15 mouse cellular contexts compared by ENCODE assay signal in genomic region chr1:133767994-133768393, GRCm38 (mm10). TPM values are rescaled to one million over a fixed set of nuclear protein-coding genes. Genes with fewer than 3 reads are reported as not detected.
DNase-seq lines count a peak whose midpoint lies in the region; ATAC-seq and TF ChIP-seq lines count a peak whose summit lies in the region.
"Had no signal": no experiment of that assay in that cellular context is flagged by ENCODE, and none has a peak within 500 bp of the region (broad histone marks: within the 10 kb centered on the region; RNA-seq: fewer than 3 reads in every experiment).

No protein-coding gene starts in this region.

- no peak for DNase-seq in heart, embryonic 10.5 days (ENCODE audit: low spot score)
- no peak for DNase-seq in heart, adult 9 months (ENCODE audit: low spot score in 2 of 2)
- no peak for DNase-seq in neural tube, embryonic 10.5 days (ENCODE audit: extremely low spot score, low spot score)
- no peak for DNase-seq in stomach, postnatal 0 days (ENCODE audit: low spot score)
- DNase-seq in ovary, postnatal 14 days (ENCODE audit: low spot score), result no peak
- DNase-seq in natural killer cell, adult 2 months (ENCODE audit: low spot score in 2 of 2), result no peak
- DNase-seq: layer of hippocampus, postnatal 36 days; liver, embryonic 13.5 days; thymus, postnatal 36 days had no signal

- 70% methylated on average over 5 of the region's 5 CpGs for WGBS in heart, embryonic 10.5 days
- WGBS in neural tube, embryonic 15.5 days, result 88% methylated on average over 5 of the region's 5 CpGs
- 79% methylated on average over 5 of the region's 5 CpGs for WGBS in stomach, postnatal 0 days

- no peaks in the 10 kb centered on the region for H3K9me3 ChIP-seq in heart, embryonic 10.5 days
- H3K9me3 ChIP-seq in neural tube, embryonic 15.5 days (replicated peaks), result no peaks in the 10 kb centered on the region
- no peaks in the 10 kb centered on the region for H3K9me3 ChIP-seq in stomach, postnatal 0 days (ENCODE audit: control insufficient read depth, low read length)
- H3K9me3 ChIP-seq: G1E; hindbrain, embryonic 13.5 days; liver, embryonic 13.5 days had no signal

- H3K27ac ChIP-seq in heart, embryonic 10.5 days, result peak overlapping the region; percentile 81
- H3K27ac ChIP-seq in neural tube, embryonic 15.5 days (replicated peaks), result peak overlapping the region; percentile 30; the same call in 1 of the 2 replicates
- H3K27ac ChIP-seq in stomach, postnatal 0 days (replicated peaks), result peak overlapping the region; percentile 72
- H3K27ac ChIP-seq: hindbrain, embryonic 13.5 days; kidney, postnatal 0 days had no signal

- no peak for TF ChIP-seq CTCF in stomach, postnatal 0 days (IDR thresholded peaks at IDR 0.05; ENCODE audit: low read depth)

- peaks cover 10% of the 10 kb centered on the region for H3K36me3 ChIP-seq in heart, embryonic 10.5 days
- H3K36me3 ChIP-seq in neural tube, embryonic 15.5 days, result no peaks in the 10 kb centered on the region
- peaks cover 2% of the 10 kb centered on the region; the same call in 1 of the 2 replicates for H3K36me3 ChIP-seq in stomach, postnatal 0 days (ENCODE audit: control insufficient read depth, insufficient read depth, low read length)
- H3K36me3 ChIP-seq: hindbrain, embryonic 13.5 days had no signal

- H3K4me1 ChIP-seq in heart, embryonic 10.5 days, result peaks cover 76% of the 10 kb centered on the region
- H3K4me1 ChIP-seq in neural tube, embryonic 15.5 days, result peaks cover 27% of the 10 kb centered on the region
- peaks cover 4% of the 10 kb centered on the region; the same call in 1 of the 2 replicates for H3K4me1 ChIP-seq in stomach, postnatal 0 days (replicated peaks; ENCODE audit: control insufficient read depth, insufficient read depth)

- H3K9ac ChIP-seq in neural tube, embryonic 15.5 days (replicated peaks), result no peak overlapping the region
- H3K9ac ChIP-seq in stomach, postnatal 0 days (ENCODE audit: low read length), result no peak overlapping the region
- H3K9ac ChIP-seq: hindbrain, embryonic 13.5 days; liver, embryonic 13.5 days had no signal

- H3K27me3 ChIP-seq in heart, embryonic 10.5 days (ENCODE audit: insufficient read depth, poor library complexity, severe bottlenecking), result no peaks in the 10 kb centered on the region
- no peaks in the 10 kb centered on the region for H3K27me3 ChIP-seq in neural tube, embryonic 15.5 days (replicated peaks)
- H3K27me3 ChIP-seq in stomach, postnatal 0 days (ENCODE audit: control insufficient read depth, insufficient read depth, low read length), result no peaks in the 10 kb centered on the region
- H3K27me3 ChIP-seq: hindbrain, embryonic 13.5 days; liver, embryonic 13.5 days had no signal

- no peak for ATAC-seq in neural tube, embryonic 15.5 days (ENCODE audit: low FRiP score)
- 0 out of 2 replicates have a peak, but pooled peaks have one; percentile 20 for ATAC-seq in erythroblast, adult 5-6 weeks (replicated peaks; ENCODE audit: low FRiP score, poor library complexity, severe bottlenecking)
- no peak for ATAC-seq in stomach, postnatal 0 days (ENCODE audit: low FRiP score, low TSS enrichment)
- ATAC-seq: forebrain, embryonic 14.5 days had no signal

- H3K4me2 ChIP-seq in neural tube, embryonic 15.5 days, result no peak overlapping the region
- H3K4me2 ChIP-seq in stomach, postnatal 0 days (replicated peaks; ENCODE audit: low read depth), result no peak overlapping the region
- H3K4me2 ChIP-seq: hindbrain, embryonic 13.5 days; liver, embryonic 13.5 days had no signal

- TF ChIP-seq EP300 in stomach, postnatal 0 days (optimal IDR thresholded peaks at IDR 0.05), result no peak

- H3K4me3 ChIP-seq in heart, embryonic 10.5 days, result no peak overlapping the region
- H3K4me3 ChIP-seq in neural tube, embryonic 15.5 days (replicated peaks), result no peak overlapping the region
- H3K4me3 ChIP-seq in stomach, postnatal 0 days (ENCODE audit: low read depth, low read length), result no peak overlapping the region
- H3K4me3 ChIP-seq: hindbrain, embryonic 13.5 days; liver, embryonic 13.5 days had no signal

RNA-seq across cellular contexts. Expression of gene Atp2b4, which starts 32.8 kb away (rescaled TPM):
- 15.2 and 26.4 TPM in 2 replicates for polyA plus RNA-seq in heart, embryonic 10.5 days (2016; fragmentation: Nextera tagmentation; extraction: Ambion mirVana)
- 13.6 and 17.1 TPM in 2 replicates for polyA plus RNA-seq in neural tube, embryonic 15.5 days (2015; fragmentation: Nextera tagmentation; extraction: Ambion mirVana)
- 241 and 319 TPM in 2 replicates for total RNA-seq in erythroblast, adult 5-6 weeks (2015; ENCODE audit: low replicate concordance)
- total RNA-seq in erythroblast, adult 5-6 weeks (2017; ENCODE audit: low replicate concordance), result 404 and 444 TPM in 2 replicates
- 9.0 and 13.5 TPM in 2 replicates for polyA plus RNA-seq in stomach, postnatal 0 days (2015; fragmentation: Nextera tagmentation; extraction: Ambion mirVana)

Comparison
In these comparisons a context has a peak if more than half of its experiments do, and no peak if none do; other contexts are left out.
1. H3K27ac ChIP-seq: peak in every context shown above with its lines; median percentile 81 in heart, embryonic 10.5 days; 72 in stomach, postnatal 0 days; 30 in neural tube, embryonic 15.5 days.